Mouse (Mus musculus) kidney, adult 2 months (tissue): ENCODE measurements at regions not wholly inside any gene's neighbourhood (a gene's known extent, or its start where the extent isn't known, plus 50 kb on each side); places are given as distances from the start of the nearest gene placed in this dataset.

Experiments used
- CTCF ChIP-seq: fragments of 200-500 bp; conservative IDR thresholded peaks from 2 replicates; pipeline ENCODE4 v1.5.1; 2011; ENCODE audit warnings: low read depth, mild to moderate bottlenecking, control low read depth, low read length, moderate library complexity, mixed read lengths; ENCODE audit not compliant: insufficient read depth, insufficient read length
- POLR2A ChIP-seq: fragments of 200-500 bp; IDR thresholded peaks from one replicate; pipeline ENCODE4 v1.6.1; 2011; ENCODE audit warnings: low read depth, low read length, control low read depth

DNA sequence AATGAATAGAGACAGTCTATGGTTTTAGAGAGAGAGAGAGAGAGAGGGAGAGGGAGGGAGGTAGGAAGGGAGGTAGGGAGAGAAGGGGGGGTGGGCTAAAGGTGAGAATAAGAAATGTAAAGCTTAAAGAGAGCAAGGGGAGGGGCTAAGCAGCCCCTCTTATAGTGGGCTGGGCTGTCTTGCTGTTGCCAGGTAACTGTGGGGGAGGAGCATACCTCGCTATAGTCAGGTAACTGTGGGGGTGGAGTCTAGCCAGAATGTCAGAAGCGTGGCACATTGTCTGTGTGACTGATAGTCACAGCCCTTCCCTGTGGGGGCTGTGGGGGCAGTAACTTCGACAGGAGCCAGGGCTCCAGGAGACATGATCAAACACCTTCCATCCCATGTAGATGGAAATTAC lies 786.4 kb upstream of the Nr2f1 start:
- TF ChIP-seq POLR2A = no peak
- TF ChIP-seq CTCF = no peak
